Mouse (Mus musculus) ES-E14 (cell line): ENCODE results near the gene Atg9b.

ENCODE experiments used
- CHD2 ChIP-seq: IDR thresholded peaks from 2 replicates; pipeline ENCODE4 v1.6.1; 2014; ENCODE audit warnings: mild to moderate bottlenecking, low read depth, low read length, inconsistent platforms
- HCFC1 ChIP-seq: IDR thresholded peaks from 2 replicates; pipeline ENCODE4 v1.6.1; 2012; ENCODE audit warnings: low read length, inconsistent platforms, borderline replicate concordance; ENCODE audit not compliant: insufficient read depth
- MAFK ChIP-seq: IDR thresholded peaks from 2 replicates; pipeline ENCODE4 v1.6.1; 2014; ENCODE audit warnings: mild to moderate bottlenecking, low read depth, low read length, inconsistent platforms; ENCODE audit not compliant: insufficient read depth
- ZC3H11A ChIP-seq: IDR thresholded peaks from 2 replicates; pipeline ENCODE4 v1.6.1; 2012; ENCODE audit warnings: low read depth, mild to moderate bottlenecking, inconsistent platforms, low read length, borderline replicate concordance
- ZNF384 ChIP-seq: IDR thresholded peaks from 2 replicates; pipeline ENCODE4 v1.6.1; 2012; ENCODE audit warnings: low read depth, low read length, inconsistent platforms

DNA sequence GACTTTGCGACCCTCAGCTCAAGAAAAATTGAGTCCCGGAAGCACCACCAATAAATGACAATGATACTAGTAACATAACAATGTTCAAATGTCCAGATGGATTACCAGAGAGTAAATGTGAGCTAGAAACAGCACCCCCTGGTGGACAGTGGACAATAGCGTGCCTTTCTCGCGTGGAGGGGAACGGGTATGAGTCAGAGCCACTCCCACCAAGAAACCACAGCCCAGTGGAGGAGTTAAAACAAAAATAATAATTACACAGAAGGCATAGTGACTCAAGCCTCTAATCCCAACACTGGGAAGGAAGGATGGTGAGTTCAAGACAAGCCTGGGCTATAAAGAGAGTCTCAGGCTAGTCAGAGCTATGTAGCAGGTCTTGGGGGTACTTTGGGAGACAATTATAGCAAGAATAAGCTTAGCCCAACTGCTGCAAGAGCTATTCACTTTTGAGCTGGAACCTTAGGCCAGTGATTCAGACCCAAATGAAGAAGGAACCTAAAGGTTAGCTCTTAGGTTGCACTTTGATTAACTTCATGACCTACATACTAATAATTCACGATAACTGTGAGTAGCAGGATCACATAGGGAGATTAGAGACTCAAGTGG, 1.6 kb upstream of the Atg9b start, which contains the start of gene Abcb8:
- TF ChIP-seq CHD2 (peak; percentile 80), ZNF384 (no peak), ZC3H11A (no peak), MAFK (no peak), HCFC1 (no peak)
